Mouse (Mus musculus) adrenal gland, adult 18-20 months (tissue): ENCODE measurements around the gene Thsd4. TPM values are rescaled to one million over a fixed set of nuclear protein-coding genes. Genes with fewer than 3 reads are reported as not detected.

Source experiments
- DNase-seq, 2 experiments: peaks; one replicate each; pipeline ENCODE4 v3.0.0; 2021 to 2022; ENCODE audit warnings: low spot score in 2 of 2
- total RNA-seq, 2 experiments: library from RNA; stranded (reverse); gene quantifications; 1 replicate in 1 of 2; 2 replicates in 1 of 2; pipeline ENCODE4 v1.2.3; 2021

The Thsd4 gene
- total RNA-seq, 2 experiments from 2014 or later: 3.2 to 3.6 TPM

GRCm38 (mm10) chr9:60310741-60311317 lies 211.0 kb downstream of the Thsd4 start:
- no peak for DNase-seq

GRCm38 (mm10) chr9:60309786-60310711 lies 211.8 kb downstream of the Thsd4 start:
- DNase-seq: peak; percentile 35 to 43

GRCm38 (mm10) chr9:60308182-60308581 lies 213.7 kb downstream of the Thsd4 start:
- DNase-seq: no peak

- no peak for DNase-seq
Observed at GRCm38 (mm10) chr9:60307469-60307868, 214.4 kb downstream of the Thsd4 start.

- DNase-seq: no peak
Observed at GRCm38 (mm10) chr9:60306241-60306640, 215.6 kb downstream of the Thsd4 start.

GRCm38 (mm10) chr9:60305204-60305840 lies 216.5 kb downstream of the Thsd4 start:
- DNase-seq: no peak

- no peak for DNase-seq
Observed at GRCm38 (mm10) chr9:60296276-60296675, 225.6 kb downstream of the Thsd4 start.

- no peak for DNase-seq
Observed at GRCm38 (mm10) chr9:60295199-60295598, 226.6 kb downstream of the Thsd4 start.

- DNase-seq: no peak
Observed at GRCm38 (mm10) chr9:60293129-60293528, 228.7 kb downstream of the Thsd4 start.

- no peak for DNase-seq
Observed at GRCm38 (mm10) chr9:60290780-60291179, 231.1 kb downstream of the Thsd4 start.

- no peak for DNase-seq
Observed at GRCm38 (mm10) chr9:60288789-60289188, 233.1 kb downstream of the Thsd4 start.

- DNase-seq: no peak
Observed at GRCm38 (mm10) chr9:60286390-60286789, 235.5 kb downstream of the Thsd4 start.

- DNase-seq: no peak
Observed at GRCm38 (mm10) chr9:60285047-60285462, 236.8 kb downstream of the Thsd4 start.

- no peak for DNase-seq
Observed at GRCm38 (mm10) chr9:60284318-60284717, 237.5 kb downstream of the Thsd4 start.

- no peak for DNase-seq
Observed at GRCm38 (mm10) chr9:60283546-60283945, 238.3 kb downstream of the Thsd4 start.

- no peak for DNase-seq
Observed at GRCm38 (mm10) chr9:60281281-60281680, 240.6 kb downstream of the Thsd4 start.

GRCm38 (mm10) chr9:60280786-60281185 lies 241.1 kb downstream of the Thsd4 start:
- DNase-seq: no peak

GRCm38 (mm10) chr9:60279556-60279955 lies 242.3 kb downstream of the Thsd4 start:
- no peak for DNase-seq

GRCm38 (mm10) chr9:60276351-60276750 lies 245.5 kb downstream of the Thsd4 start:
- DNase-seq: no peak

- DNase-seq: peak; percentile 14 to 28
Observed at GRCm38 (mm10) chr9:60275410-60276159, 246.3 kb downstream of the Thsd4 start.

GRCm38 (mm10) chr9:60274503-60274902 lies 247.3 kb downstream of the Thsd4 start:
- DNase-seq: no peak
